Mouse (Mus musculus) bone marrow, adult 2 months (tissue): ENCODE measurements around the gene Herc1.

Source experiments
- CTCF ChIP-seq: fragments of 200-500 bp; IDR thresholded peaks from 2 replicates; pipeline ENCODE4 v1.5.1; 2011; ENCODE audit warnings: low read length, control low read depth; ENCODE audit not compliant: control insufficient read depth, insufficient read depth
- POLR2A ChIP-seq: fragments of 200-500 bp; IDR thresholded peaks from 2 replicates; pipeline ENCODE4 v1.6.1; 2011; ENCODE audit warnings: low read depth, mild to moderate bottlenecking, control low read depth, low read length, borderline replicate concordance; ENCODE audit not compliant: control insufficient read depth

- no peak for TF ChIP-seq CTCF
- no peak for TF ChIP-seq POLR2A
Observed at GRCm38 (mm10) chr9:66340394-66341094, 9.7 kb upstream of the Herc1 start.
